Mouse (Mus musculus) heart, postnatal 4 days (tissue): Measurements from ENCODE around the gene Fam98c. TPM values are rescaled to one million over a fixed set of nuclear protein-coding genes. Genes with fewer than 3 reads are reported as not detected.
"Not testable (repeated sequence)": the region's sequence is repeated elsewhere in the genome, so short reads cannot be mapped to it uniquely, and the experiment has no call there.

Source experiments
- DNase-seq: peaks from one replicate; pipeline ENCODE4 v3.0.0; 2021
- total RNA-seq, 2 experiments: library from RNA; stranded (reverse); gene quantifications; 2 replicates each; pipeline ENCODE4 v1.2.3; 2021

Gene Fam98c
- total RNA-seq: 10 to 100 TPM; 13.6 to 14.6 TPM

GRCm38 (mm10) chr7:29155838-29156782, at the start of gene Fam98c:
Gene Fam98c (minus strand): TSS chr7:29156234.
- DNase-seq: peak; percentile 86

- no peak for DNase-seq
These were observed 46.5 kb upstream of the Fam98c start for GRCm38 (mm10) chr7:29202577-29202976.

GRCm38 (mm10) chr7:29194230-29194629, 38.2 kb upstream of the Fam98c start:
- not testable (repeated sequence) for DNase-seq

DNA sequence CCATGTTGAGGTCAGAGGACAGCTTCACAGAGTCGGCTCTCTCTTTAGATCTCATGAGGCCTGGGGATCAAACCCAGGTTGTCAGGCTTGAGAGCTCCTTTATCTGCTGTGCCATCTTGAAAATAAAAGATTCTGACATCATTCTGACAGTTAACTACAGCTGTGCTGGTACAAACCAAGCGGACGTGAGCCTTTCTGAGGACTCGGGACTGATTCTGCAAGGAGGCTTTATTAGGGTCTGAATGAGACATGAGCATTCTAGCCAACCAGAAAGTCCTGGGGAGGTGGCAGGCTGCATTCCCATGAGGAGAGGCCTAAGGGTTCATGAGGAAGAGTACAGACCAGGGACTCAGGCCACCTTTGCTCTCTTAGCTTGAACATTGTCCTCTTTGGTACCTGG, 25.3 kb upstream of the Fam98c start:
- not testable (repeated sequence) for DNase-seq

DNA sequence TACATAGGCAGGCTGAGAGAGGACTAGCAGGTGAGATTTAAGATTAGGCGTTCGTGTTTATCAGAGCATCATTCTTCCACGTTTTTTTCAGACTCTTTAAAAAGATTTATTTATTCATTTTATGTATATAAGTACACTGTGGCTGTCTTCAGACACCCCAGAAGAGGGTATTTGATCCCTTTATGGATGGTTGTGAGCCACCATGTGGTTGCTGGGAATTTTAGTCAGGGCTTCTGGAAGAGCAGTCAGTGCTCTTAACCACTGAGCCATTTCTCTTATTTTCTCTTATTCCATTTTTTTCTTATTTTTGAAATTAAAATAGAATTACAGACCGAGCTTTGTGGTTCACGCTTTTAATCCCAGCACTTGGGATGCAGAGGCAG, 24.8 kb upstream of the Fam98c start:
- DNase-seq: no peak

GRCm38 (mm10) chr7:29180077-29180853, 24.2 kb upstream of the Fam98c start, which contains the start of gene Psmd8:
Gene Psmd8 (minus strand): TSS chr7:29180701.
- peak; percentile 97 for DNase-seq

DNA sequence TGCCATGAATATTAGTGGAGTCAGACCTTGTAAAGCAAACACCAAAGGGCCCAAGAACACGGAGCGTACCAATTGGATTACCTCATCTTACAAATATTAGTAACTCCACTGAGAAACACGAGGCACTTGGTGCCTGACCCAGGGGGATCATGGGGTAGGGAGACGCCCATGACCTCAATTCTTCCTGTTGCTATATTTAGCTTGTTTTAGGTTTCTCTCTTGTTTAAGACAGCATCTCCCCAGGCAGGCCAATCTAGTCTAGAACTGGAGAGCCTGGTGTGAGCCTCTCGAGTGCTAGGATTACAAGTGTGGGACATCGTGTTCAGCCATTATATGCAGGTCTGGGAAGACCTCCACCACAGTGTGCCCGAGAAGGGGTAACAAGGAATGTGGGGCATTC, 23.3 kb upstream of the Fam98c start:
- no peak for DNase-seq

DNA sequence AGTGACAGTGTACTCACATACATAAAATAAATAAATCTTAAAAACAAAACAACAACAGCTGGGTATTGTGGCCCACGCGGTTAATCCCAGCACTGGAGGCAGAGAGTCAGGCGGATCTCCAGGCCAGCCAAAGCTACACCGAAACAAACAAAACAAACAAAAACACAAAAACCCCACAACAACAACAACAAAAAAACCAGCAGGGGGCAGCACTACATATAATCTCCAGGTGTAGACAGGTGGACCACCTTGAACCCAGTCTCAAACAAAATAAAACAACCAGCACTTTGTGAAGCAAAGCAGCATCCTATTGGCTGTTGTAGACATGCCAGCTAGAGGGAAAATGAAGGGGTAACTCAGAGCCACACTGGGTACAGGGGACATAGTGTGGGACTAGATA, 22.1 kb upstream of the Fam98c start:
- DNase-seq: no peak

- no peak for DNase-seq
These were observed 16.5 kb upstream of the Fam98c start for GRCm38 (mm10) chr7:29172390-29173016.

GRCm38 (mm10) chr7:29171562-29172097, 15.6 kb upstream of the Fam98c start:
- peak; percentile 23 for DNase-seq

GRCm38 (mm10) chr7:29170755-29171561, 14.9 kb upstream of the Fam98c start:
- DNase-seq: peak; percentile 35

GRCm38 (mm10) chr7:29170066-29170754, 14.2 kb upstream of the Fam98c start, which contains the start of the genes Ggn and Spred3:
Gene Ggn (plus strand): TSS chr7:29170210.
Gene Spred3 (minus strand): TSS chr7:29170411.
- peak; percentile 82 for DNase-seq

DNA sequence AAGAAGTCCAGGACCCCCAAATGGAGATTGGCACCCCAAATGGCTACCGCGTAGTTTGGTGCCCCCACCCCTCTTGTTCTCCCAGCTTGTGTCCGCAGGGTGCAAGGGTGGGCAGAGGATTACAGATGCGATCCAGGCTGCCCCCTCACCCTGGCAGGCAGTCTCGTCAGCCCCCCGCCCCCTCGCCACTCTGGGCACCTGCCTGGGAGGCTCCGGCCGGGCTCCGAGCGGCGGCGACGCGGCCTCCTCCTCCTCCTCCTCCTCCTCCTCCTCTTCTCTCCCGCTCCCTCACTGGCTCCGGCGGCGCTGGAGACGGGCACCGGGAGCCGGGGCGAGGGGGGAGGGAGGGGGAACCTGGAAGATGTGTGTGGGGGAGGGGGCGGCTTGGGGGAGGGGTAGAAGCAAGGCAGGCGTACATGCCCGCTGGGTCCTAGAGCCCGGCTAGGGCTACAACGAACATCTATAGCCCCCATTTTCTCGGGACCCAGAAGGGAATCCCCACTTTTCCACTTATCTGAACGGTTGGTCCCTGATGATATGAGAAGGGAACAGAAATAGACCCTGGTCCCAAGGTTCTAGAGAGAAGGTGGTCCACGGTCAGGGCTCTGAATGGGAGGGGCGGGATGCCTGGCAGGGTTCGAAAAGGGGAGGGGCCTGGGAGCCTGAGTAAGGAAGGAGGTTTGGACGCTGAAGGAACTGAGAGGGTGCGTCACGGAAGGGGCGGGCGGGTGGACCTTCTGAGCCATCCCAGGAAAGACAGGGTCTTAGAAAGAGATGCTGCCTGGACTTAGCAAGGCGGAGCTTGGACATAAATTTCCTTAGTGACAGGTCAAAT, 13.4 kb upstream of the Fam98c start:
- DNase-seq: peak; percentile 81

- DNase-seq: no peak
These were observed 12.8 kb upstream of the Fam98c start for GRCm38 (mm10) chr7:29168791-29169230.

DNA sequence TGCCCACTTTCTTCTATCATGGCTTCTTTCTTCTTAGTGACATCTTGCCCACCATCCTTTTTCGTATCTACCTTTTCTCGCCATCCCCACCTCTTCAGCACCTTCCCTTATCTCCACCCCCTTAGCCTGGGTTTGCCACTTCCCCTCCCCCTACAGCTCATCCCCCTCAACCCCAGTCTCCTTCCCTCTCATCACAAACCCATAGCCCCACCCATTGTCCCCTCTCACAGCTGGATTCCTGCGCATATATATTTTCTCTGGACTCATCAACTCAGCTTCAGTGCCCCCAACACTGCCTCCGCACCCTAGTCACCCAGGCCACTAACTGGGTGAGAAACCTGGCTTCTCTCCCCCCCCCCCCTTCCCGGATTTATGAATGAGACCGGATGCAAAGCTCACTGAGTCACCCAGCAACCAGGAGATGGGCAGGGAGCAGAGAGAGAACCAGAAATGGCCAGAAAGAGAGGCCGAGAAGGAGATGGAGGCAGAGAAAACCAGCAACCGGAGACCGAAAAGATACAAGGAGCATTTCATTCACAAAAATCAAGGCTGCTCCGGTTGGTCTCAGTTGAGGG, 12.2 kb upstream of the Fam98c start:
- DNase-seq: no peak

- DNase-seq: no peak
These were observed 11.6 kb upstream of the Fam98c start for GRCm38 (mm10) chr7:29167656-29168055.

DNA sequence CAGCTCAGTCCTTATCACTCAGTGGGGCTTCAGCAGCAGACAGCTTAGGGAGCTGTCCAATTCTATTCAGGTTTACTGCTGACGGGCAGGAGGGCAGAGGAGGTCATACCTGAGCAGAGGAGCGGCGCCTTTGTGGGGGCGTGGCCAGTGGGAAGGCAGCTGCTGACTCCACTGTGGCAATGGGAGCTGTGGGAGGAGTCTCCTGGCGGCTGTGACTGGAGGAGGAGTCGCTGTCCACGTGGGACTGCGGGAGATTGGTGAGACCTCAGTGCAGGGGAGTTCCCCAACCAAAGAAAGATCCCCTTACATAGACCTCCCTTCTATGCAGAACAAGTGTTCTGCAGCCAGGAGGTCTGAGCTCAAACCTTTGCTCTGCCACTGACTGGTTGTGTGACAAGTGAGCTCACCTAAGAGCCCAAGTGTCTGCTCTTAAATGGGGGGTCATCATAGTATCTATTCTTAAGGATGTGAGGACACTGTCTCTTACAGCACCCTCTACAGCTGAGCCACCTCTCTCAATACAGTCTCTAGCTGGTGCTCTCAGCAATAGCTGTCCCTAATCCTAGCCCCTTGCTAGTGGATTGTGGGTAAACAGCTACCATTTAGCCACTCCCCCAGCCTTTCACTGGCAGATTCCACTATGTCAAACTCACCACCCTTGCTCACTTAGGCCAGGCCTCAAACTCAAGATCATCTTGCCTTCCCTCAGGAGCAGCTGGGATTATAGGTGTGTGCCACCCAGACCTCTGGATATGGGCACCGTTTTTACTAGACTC, 6.9 kb upstream of the Fam98c start:
- DNase-seq: peak; percentile 45

DNA sequence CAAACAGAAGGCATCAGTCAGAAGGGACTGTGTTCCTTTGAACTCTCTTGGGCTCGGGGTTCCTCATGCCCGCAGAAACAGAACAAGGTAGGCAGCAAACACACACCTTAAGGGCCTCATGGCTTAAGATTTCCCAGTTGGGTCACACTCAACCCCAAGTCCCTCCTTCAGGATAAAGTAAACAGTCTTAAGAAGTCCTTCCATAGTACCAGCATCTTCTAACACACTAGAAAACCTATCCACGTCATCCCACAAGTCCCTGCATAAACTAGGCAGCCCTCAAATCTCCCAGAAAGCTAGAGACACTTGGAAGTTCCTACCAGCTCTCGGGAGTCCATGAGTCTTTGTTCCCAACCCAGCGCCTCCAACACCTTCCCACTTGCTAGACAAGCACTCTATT, 6.3 kb upstream of the Fam98c start:
- DNase-seq: no peak

DNA sequence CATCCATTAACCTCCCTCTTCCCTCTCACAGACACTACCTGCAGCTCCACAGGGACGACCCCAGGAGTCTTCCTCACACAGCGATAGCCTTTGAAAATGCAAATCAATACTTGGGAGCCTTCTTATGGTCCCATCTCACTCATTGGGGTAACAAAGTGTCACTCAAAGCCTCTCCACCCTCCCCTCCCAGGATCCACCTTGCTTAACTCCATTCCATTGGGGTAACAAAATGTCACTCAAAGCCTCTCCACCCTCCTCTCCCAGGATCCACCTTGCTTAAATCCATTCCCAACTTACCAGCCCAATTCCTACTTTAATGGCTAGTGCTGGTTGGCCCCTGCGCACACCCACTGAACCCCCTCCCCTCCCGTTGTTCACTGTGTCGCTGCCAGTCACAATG, 2.2 kb upstream of the Fam98c start:
- DNase-seq: no peak
